Mouse (Mus musculus) kidney, postnatal 4 days (tissue): Measurements from ENCODE around the gene Taf1c.

Source experiments
- DNase-seq, 2 experiments: peaks; one replicate each; pipeline ENCODE4 v3.0.0; 2021; ENCODE audit warnings: mixed read lengths in 2 of 2

The Taf1c gene

DNA sequence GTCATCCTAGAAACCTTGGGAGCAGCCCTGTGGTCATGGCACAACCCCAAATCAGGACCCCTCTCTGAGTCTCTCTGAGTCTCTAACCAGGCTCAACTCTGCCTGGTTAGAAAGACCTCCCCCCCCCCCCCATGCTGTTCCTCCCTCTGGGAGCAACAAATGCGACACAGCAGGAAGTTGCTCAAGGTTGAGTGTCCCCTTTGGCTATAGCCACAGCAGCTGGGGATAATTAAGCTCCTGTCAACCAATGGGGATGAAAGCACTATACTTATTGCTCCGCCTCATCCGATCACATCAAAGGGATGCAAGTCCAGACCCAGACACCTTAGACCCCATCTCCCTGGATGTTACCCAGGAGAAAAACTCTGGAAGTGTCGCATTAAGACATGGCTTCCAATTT lies 17.5 kb upstream of the Taf1c start:
- no peak for DNase-seq

DNA sequence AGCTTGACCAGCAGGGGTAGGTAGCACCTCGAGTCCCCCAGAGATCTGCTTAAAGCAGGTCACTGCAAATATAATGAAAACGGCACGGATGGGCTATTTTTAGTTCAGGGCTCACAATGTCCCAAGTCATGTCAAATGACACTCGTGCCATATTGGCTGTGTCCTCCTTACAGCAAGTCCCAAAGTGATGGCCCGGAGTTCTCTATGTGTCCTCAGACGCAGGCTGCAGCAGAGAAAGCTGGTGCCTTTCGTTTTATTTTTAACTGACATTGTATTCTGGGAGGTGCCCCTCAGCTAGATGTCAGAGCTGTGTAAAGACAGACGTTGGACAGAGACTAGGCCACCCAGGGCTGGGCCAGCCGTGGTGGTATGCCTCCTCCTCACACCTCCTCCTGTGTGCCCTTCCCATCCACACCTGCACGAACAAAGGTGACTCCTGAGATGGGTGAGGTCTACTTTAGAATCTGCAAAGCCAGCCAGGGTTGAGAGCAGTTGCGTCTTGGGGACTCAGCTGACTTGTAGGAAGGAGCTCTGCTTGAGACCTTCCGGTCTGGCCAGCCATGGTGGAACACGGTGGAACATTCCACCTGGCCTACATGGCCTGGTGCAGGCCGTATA lies 15.9 kb upstream of the Taf1c start:
- no peak for DNase-seq

DNA sequence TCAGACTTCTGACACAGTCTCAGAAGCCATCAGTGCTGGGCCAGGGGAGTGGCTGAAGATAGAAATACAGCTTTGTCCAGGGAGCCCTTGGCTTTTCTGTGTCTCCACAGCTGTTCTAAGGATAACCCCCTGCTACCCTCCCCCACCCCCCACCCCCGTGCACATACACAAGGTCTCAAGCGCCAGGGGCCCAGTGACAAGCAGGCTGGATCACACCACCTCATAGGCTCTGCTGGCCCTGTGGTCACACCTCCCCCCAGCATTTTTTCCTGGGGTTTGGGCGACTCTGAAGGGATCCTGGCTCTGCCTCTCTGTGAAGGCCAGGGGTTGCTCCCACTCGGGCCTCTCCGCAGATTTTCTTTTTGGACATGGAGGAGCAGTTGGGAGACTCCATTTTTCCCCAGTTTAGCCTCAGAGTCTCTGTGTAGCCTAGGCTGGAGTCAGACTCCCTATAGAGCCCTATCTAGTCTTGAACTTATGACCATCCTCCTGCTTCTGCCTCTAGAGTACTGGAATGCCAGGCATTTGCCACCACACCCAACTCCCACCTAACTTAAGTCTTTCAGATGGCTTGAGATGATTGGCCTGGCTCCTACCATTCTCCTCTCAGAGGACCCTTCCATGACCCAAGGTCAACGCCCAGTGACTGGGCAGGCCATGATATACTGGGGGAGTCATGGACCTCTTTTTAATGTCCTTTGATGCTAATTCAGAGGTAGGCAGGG lies 15.3 kb upstream of the Taf1c start:
- no peak for DNase-seq

DNA sequence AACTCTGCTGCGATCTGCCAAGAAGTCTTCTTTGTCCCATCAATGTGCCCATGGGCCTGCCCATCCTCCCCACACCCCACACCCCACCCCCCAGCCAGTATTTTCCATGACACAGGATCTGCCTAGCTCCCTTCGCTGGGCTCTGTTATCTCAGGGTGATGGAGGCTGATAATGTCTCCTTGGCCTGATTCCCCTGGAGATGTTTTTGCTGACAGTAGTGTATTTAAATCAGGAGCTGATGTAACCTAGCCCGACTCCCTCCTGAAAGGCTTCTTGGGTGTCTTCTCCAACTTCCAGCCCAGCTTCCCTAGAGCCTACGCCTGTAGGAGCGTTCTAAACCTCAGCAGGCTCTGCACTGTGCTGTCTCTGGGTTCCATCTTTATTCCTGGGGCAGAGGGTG lies 13.9 kb upstream of the Taf1c start:
- no peak for DNase-seq

DNA sequence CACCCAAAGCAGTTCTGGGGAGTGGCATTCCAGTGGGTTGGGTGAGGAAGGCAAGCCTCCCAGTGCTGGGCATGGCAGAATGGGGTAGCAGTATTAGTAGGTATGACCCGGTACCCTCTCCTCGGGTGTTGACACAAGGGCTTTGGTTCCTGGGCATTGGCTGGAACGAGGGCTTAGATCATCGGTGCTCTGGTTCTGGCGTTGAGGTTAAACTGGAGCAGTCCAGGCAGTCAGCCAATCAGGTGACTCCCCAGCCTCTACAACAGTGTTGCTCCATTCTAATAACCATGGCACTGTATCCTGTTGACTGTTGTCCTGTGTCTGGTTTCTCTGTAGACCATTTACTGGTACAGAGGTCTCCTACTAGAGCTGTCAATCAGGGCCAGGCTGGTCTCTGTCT lies 12.6 kb upstream of the Taf1c start:
- no peak for DNase-seq

DNA sequence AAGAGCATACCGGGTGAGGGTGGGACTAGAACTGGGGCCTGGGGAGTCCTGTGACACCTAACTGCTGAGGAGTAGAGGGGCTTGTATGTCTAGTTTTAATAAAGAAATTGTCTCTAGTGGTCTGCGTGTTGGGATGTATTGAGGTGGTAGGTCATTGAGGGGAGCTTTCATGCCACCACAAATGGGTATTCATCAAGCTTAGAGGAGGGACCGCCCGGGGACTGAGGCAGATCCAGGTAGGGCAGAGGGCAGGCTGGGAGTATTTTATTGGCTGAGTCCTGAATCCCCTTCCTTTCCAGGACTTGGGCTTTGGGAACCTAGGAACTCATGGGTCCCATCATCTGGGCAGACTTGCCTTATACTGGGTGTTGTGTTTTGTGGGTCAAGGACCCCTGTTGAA lies 11.8 kb upstream of the Taf1c start:
- DNase-seq: no peak

DNA sequence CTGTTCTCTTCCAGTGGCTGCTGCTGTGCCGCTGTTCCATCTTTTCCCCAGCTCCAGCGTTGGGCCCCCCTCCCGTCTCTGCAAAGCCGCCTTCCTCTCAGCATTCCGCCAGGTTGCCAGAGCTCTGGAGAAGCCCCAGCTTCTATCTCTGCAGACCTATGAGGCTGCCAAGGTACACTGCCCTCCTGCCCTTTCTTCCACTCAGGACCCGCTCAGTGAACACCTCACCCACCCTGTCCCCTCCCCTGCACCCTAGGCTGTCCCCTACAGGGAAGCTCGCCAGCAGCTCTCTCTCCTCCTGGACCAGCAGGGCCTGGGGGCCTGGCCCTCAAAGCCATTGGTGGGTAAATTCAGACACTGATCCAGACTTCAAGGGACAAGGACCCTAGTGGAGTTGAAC lies 11.3 kb upstream of the Taf1c start:
- DNase-seq: no peak

DNA sequence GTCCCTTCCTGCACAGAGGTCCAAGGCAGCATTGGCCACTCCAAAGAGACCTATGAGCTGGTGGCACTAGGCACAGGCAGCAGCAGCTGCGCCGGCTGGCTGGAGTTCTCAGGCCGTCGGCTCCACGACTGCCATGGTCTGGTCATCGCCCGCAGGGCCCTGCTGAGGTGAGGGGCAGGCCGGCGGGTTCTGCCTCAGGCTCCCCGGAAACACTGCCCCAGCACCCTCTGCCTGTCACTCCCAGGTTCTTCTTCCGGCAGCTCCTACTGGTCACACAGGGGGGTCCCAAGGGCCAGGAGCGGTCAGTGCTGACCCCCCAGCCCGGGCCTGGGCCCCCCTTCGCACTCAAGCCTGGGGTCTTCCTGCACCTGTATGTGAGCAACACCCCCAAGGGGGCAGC lies 10.1 kb upstream of the Taf1c start:
- no peak for DNase-seq

DNA sequence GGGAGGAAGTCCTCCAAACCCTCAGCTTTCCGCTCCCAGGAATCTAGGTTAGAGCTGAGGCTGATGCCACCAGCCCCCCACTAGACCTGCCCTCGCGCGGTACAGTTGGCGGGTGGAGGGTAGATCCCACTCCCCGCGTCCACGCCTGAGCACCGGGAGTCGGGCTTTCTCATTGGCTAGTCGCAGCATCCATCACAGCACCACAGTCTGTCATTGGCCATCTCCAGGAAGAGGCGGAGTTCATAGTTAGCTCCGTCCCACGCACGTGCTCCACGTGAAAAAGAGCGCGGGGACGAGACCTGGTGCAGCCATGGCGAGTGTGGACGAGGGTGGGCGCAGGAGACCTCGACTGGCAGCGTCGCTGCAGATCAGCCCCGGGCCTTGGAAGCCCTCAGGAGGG lies 7.4 kb upstream of the Taf1c start, which contains the start of gene Adad2:
Gene Adad2 (plus strand): TSS at position 277 of the 400 bp plus-strand sequence.
- DNase-seq: no peak

DNA sequence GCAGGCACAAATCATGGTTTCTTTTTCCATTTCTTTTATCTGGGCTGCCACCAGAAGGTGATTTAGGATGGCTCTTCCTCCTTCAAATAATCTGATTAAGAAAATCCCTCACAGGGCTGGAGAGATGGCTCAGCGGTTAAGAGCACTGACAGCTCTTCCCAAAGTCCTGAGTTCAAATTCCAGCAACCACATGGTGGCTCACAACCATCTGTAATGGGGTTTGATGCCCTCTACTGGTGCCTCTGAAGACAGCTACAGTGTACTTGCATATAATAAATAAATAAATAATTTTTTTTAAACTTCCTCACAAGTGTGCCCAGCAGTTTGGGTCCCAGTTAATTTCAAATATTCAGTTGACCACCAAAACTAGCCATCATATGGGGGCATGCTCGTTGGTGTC lies 1.2 kb upstream of the Taf1c start:
- no peak for DNase-seq

DNA sequence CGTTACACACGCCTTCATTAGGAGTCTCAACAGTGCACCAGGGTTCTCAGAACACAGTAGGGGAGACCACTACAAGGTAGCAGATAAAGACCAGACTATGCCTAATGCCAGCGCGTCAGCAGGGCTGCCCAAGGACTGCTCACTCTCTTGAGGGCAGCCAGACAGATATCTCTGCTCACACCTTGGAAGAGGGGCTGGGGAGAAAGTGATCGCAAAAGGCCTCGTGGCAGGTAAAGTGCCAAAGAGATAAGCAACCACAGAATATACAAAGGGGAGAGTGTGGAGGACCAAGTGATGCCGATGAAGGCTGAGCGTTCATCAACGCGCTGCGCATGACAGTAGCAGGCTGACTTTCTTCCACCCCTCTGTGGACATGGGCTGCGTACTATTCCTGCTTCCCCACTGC lies 621 bp downstream of the Taf1c start:
- no peak for DNase-seq

DNA sequence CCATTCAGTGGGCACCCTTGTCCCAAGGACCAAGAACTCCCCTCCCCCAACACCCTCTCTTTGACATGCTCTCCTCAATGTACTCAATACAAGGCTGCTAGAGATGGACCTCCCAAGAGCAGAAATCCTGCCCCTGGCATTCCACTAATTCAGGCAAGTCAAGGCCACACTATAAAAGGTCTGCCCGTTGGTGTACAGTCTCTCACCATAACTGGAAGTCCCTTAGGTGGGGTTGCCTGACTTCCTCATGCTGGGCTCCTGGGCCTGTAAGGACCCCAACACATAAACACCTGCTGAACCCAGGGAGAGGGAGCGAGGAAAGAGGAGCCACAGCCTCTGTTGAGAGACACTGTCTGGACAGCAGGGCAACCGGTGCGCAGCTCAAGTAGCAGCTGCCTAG lies 1.3 kb downstream of the Taf1c start:
- DNase-seq: no peak

DNA sequence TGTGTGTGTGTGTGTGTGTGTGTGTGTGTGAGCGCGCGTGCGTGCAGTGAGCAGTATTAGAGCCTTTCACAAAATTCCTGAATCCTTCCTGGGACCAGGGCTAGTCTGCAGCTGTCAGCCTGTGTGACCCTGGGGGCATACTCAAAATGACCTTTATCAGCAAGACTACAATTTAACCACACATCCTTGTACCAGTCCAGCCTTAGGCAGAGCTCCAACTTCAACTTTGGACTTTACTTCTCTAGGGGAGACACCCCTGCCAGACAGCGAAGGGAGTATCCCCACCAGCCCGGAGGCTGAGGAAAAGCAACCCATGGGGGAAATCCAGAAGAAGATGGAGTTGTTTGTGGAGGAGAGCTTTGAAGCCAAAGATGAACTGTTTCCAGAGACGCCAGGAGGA lies 13.6 kb downstream of the Taf1c start:
- DNase-seq: no peak

DNA sequence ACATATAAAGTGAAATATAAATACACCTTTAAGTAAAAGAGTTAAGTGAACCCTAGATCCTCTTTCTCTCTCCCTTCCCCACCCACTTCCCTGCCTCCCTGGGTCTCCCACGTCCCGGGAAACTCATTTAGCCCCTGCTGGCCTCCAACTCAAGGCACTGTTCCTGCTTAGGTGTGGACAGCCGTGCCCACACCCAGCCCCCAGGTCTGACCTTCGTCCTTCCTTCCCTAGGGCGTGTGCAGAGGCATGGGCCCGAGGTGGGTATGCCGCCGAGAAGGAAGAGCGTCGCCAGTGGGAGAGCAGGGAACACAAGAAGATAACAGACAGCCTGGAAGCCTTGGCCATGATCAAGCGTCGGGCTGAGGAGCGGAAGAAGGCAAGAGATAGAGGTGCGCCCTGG lies 14.7 kb downstream of the Taf1c start:
- no peak for DNase-seq

DNA sequence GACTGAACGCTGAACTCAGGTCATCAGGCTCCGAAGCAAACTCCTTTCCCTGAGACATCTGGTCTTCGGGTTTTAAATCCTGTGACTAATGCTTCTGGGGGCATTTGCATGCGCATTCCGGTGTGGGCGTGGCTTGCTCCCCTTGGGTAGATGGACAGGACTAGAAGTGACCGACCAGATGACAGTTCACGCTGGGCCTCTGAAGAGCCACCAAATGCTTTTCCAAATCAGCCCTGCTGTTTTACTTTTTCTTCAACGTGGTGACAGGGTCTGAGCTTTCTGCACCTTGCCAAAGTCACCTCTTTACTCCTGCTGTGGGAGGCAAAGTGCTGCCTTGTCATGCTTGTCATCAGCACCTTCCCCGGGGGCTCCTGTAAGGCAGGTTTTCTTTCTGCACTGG lies 16.2 kb downstream of the Taf1c start:
- peak; percentile 26 to 42 for DNase-seq

DNA sequence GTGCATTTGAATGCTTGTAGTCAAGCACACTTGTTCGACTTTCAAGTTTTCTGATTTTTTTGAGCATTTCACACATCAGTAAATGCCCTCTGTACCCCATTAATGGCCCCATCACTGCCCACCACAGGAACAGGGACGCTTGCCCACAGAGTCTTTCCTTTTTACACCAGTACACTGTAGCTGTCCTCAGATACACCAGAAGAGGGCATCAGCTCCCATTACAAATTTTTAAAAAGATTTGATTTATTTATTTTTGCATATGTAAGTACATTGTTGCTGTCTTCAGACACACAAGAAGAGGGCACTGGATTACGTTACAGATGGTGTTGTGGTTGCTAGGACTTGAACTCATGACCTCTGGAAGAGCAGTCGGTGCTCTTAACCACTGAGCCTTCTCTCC lies 16.7 kb downstream of the Taf1c start:
- no peak for DNase-seq

DNA sequence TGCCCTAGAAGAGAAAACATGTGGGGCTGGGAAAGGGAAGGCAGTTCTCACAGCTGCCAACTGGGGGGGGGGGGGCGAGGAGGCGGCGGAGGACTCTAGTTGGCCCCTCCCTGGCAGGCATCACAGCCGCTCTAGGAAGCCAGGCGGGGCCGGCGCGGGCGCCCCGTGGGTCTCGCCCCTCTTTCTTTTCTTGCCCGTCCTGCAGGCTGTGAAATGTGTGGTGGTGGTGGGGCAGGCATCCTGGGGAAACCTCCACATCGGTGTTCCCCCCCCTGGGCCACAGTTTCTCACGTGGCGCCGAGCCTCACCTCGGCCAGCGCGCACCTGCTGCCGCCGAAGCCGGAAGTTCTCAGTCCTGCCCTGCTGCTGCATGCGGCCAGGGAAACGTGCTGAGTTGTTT lies 19.1 kb downstream of the Taf1c start:
- no peak for DNase-seq

DNA sequence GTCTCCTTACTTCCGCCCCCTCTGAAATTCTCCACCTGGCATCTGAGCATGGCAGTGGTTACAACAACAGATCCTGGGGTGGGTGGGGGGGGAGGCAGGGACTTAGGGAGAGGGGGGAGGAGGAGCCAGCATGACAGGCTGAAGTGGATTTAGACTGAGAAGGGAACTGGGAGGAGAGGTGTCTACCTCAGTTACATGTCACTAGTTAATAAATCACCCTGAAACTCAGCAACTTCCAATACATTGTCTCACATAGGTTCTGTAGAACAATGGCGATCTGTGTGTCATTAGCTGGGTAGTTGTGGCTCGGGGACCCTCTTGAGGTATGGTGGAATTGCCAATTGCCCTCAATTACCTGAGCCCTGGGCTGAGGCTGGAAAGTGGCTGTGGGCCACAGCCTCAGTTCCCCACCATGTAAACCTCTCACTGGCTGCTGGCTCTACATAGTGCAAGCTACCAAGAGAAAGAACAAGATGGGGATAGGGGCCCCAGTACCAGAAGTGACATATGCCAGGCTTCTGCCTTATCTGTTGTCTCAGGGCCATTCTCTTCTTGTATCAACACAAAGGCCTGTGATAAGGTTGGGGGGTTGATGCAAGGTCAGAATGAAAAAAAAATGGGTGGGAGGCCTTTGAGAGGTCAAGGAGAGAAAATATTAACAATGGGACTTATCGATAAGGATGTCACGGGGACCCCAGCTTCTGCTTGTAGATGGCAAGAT lies 24.4 kb downstream of the Taf1c start:
- DNase-seq: no peak

DNA sequence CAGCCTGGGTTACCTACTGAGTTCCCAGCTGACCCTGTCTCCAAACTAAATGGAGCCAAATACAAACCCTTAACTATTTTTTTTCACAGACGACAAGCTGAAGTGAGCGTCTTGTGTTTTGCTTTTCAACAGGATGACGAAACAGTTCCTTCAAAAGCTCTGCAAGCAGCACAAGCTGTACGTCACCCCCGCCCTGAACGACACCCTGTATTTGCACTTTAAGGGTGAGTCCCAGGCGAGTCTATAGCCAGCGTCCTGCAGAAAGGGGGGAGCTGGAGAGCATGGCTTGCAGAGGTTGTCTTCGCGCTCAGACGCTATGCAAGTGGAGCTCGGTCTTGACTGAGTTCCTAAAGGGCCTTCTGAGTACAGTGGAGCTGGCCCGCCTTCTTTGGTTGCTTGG lies 25.9 kb downstream of the Taf1c start:
- DNase-seq: no peak

DNA sequence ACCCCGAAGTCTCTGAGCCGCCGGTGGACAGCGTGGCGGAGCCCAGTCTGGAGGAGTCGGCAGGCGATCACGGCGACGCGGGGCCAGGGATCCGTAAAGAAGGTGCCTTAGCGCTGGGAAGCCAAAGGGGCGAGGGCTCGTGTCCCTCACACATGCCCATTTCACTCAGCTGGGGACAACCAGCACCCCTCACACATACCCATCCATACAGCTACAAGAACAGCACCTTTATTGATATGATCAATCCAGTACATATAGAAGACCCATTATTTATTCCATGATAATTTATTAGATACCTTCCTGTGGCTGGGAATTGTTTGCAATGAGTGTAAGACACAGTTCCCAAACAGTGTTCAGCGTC lies 29.7 kb downstream of the Taf1c start:
- DNase-seq: no peak

DNA sequence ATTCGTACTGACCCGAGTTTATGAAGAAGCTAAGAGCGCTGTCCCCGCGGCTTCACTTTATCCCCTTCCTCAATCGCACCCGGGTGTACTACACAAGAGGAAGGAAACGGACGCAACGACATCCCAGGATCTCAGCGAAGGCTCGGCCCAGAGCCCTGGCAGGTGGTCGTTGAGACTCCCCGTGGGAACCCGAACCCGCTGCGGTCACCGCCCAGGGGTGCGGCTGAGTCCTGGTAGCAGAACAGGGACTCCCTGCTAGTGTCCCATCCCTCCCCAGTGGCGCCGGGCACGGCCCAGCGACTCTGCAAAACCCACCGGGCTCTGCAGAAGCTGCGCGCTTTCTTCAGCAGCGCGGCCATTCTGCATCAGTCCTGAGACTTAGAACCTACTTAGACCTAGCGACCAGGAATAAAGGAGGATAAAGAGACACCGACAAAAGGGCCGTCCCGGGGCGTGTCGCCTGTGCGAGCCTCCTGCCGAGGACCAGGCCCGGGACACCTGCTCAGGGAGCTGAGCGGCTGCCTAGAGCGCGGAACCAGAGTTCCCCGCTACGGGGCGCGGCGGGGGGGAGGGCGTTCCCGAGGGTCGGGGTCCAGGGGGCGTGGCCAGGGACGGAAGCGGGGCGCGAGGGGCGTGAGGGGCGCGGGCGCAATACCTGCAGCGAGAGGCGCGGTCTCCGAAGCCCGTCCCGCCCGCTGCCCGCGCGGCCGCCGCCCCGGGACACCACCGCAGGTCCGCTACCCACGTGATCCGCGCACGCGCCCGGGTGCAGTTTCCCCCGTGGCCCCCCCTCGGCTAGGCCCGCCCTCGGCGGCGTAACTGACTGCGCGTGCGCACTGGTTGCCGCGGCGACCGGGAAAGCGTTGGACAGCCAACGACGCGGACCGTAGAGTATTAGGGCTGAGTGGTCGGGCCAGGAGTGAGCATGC lies 30.3 kb downstream of the Taf1c start, which contains the start of the genes Hsdl1 and Dnaaf1:
Gene Hsdl1 (minus strand): TSS at position 747 of the 929 bp plus-strand sequence.
Gene Dnaaf1 (plus strand): TSS at position 799 of the 929 bp plus-strand sequence.
- peak; percentile 98 for DNase-seq

DNA sequence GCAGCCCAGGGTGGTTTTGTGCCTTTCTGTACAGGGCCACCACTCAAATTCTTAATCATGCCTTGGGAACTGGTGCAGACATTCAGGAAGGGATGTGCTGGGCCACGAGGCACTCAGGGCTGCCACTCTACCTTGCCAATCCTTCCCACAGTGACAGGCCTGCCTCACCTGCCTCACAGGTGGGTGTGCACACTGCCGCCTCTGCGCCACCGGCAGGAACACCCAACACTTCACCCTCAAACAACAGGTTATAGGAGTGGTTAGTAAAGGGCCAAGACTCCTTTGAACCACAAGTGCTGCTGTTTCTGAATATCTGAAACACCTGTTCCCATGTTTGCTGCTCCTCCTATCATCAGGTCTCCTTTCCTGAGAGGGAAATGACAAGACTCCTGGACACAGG lies 32.6 kb downstream of the Taf1c start:
- DNase-seq: no peak

DNA sequence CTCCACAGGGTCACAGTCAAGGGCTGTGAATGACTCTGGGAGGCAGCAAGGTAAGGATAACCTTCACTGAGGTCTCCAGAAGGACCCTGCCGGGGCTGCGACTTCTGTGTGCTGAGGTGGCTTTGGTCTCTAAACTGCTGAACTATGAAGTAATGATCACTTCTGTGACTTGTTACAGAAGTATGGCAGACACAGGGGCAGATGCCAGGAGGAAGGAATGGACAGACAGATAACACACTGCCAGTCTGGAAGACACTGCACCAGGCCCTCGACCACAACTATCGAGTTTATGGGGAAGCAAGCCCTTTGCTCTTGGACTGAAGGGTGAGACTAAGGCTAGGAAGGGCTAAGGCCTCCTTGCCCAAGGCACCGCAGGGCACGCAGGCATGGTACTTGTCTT lies 33.9 kb downstream of the Taf1c start:
- DNase-seq: no peak
